Mouse (Mus musculus) limb, embryonic 12.5 days (tissue): ENCODE results near the gene Ap1s3. TPM values are rescaled to one million over a fixed set of nuclear protein-coding genes. Genes with fewer than 3 reads are reported as not detected.

Experiments
- ATAC-seq: fragments of 200-750 bp; cut with Nextera tagmentation; 2 replicates; pipeline ENCODE4 v1.8.0; 2017; ENCODE audit warnings: low read depth, moderate TSS enrichment; ENCODE audit not compliant: insufficient number of reproducible peaks, insufficient read depth, low FRiP score, low TSS enrichment
- H3K27ac ChIP-seq: fragments of 300-500 bp; sonication (generic); 2 replicates; pipeline ENCODE4 v1.5.1; 2016; ENCODE audit warnings: mild to moderate bottlenecking, moderate library complexity
- H3K27me3 ChIP-seq: fragments of 300-500 bp; sonication (generic); 2 replicates; pipeline ENCODE4 v1.6.1; 2016; ENCODE audit warnings: mild to moderate bottlenecking, moderate library complexity
- H3K36me3 ChIP-seq: fragments of 300-500 bp; sonication (generic); 2 replicates; pipeline ENCODE4 v1.6.1; 2016; ENCODE audit warnings: mild to moderate bottlenecking, moderate library complexity
- H3K4me1 ChIP-seq: fragments of 300-500 bp; sonication (generic); replicated peaks from 2 replicates; pipeline ENCODE4 v1.6.1; 2016
- H3K4me2 ChIP-seq: fragments of 300-500 bp; sonication (generic); 2 replicates; pipeline ENCODE4 v1.6.1; 2016; ENCODE audit warnings: mild to moderate bottlenecking, moderate library complexity
- H3K4me3 ChIP-seq: fragments of 300-500 bp; sonication (generic); replicated peaks from 2 replicates; pipeline ENCODE4 v1.5.1; 2016; ENCODE audit warnings: mild to moderate bottlenecking
- H3K9ac ChIP-seq: fragments of 300-500 bp; sonication (generic); replicated peaks from 2 replicates; pipeline ENCODE4 v1.6.1; 2016; ENCODE audit warnings: mild to moderate bottlenecking, moderate library complexity
- H3K9me3 ChIP-seq: fragments of 300-500 bp; sonication (generic); 2 replicates; pipeline ENCODE4 v1.6.1; 2016; ENCODE audit warnings: mild to moderate bottlenecking, moderate library complexity
- WGBS: fragments of 180-500 bp; shearing (Covaris S2); methylation state at CpG from one replicate; pipeline ENCODE4 v1.1.7; 2016; 5-methylcytosine and 5-hydroxymethylcytosine counted together
- polyA plus RNA-seq: library from polyadenylated mRNA; unstranded; fragments of >200 nt; fragmentation: Nextera tagmentation; extraction: Ambion mirVana; gene quantifications from 2 replicates; pipeline ENCODE4 v1.2.1, GENCODE M21; 2016

Gene Ap1s3
- polyA plus RNA-seq, 1 experiment from 2014 or later = 0.73 TPM

- Histone ChIP-seq H3K4me1 (no peaks in the 10 kb centered on the region), H3K4me2 (no peak overlapping the region), H3K27ac (no peak overlapping the region), H3K27me3 (no peaks in the 10 kb centered on the region), H3K9me3 (no peaks in the 10 kb centered on the region), H3K9ac (no peak overlapping the region), H3K36me3 (no peaks in the 10 kb centered on the region), H3K4me3 (no peak overlapping the region)
- WGBS = 92% methylated on average over 1 of the region's 1 CpGs
- ATAC-seq = no peak
Observed at GRCm38 (mm10) chr1:79591091-79591490, 80.7 kb downstream of the Ap1s3 start.

GRCm38 (mm10) chr1:79589971-79590763 is 81.6 kb downstream of the Ap1s3 start:
- Histone ChIP-seq H3K9ac (no peak overlapping the region), H3K4me2 (no peak overlapping the region), H3K27ac (no peak overlapping the region), H3K9me3 (no peaks in the 10 kb centered on the region), H3K4me1 (no peaks in the 10 kb centered on the region), H3K36me3 (no peaks in the 10 kb centered on the region), H3K4me3 (no peak overlapping the region), H3K27me3 (no peaks in the 10 kb centered on the region)
- 79% methylated on average over 4 of the region's 4 CpGs for WGBS
- no peak for ATAC-seq

GRCm38 (mm10) chr1:79589424-79589823 is 82.3 kb downstream of the Ap1s3 start:
- WGBS = 66% methylated on average over 6 of the region's 6 CpGs
- H3K9me3 ChIP-seq = no peaks in the 10 kb centered on the region
- no peak overlapping the region for H3K4me2 ChIP-seq

GRCm38 (mm10) chr1:79581136-79581679 is 90.6 kb downstream of the Ap1s3 start:
- H3K4me1 ChIP-seq = no peaks in the 10 kb centered on the region
- H3K27ac ChIP-seq = no peak overlapping the region
- H3K4me3 ChIP-seq = peak overlapping the region; percentile 24
- H3K9me3 ChIP-seq = no peaks in the 10 kb centered on the region
- 11% methylated on average over 15 of the region's 15 CpGs for WGBS
- H3K9ac ChIP-seq = no peak overlapping the region; the same call in 1 of the 2 replicates
- peak overlapping the region; percentile 49 for H3K4me2 ChIP-seq
- ATAC-seq = no peak
- no peaks in the 10 kb centered on the region for H3K36me3 ChIP-seq
- peaks cover 12% of the 10 kb centered on the region; the same call in 1 of the 2 replicates for H3K27me3 ChIP-seq

More at GRCm38 (mm10) chr1:79589424-79589823, 82.3 kb downstream of the Ap1s3 start:
- Histone ChIP-seq H3K36me3 (no peaks in the 10 kb centered on the region), H3K27ac (no peak overlapping the region), H3K27me3 (no peaks in the 10 kb centered on the region), H3K4me1 (no peaks in the 10 kb centered on the region), H3K9ac (no peak overlapping the region), H3K4me3 (no peak overlapping the region)
- no peak for ATAC-seq

GRCm38 (mm10) chr1:79577357-79577756 is 94.4 kb downstream of the Ap1s3 start:
- 93% methylated on average over 3 of the region's 3 CpGs for WGBS
- H3K9ac ChIP-seq = no peak overlapping the region
- peaks cover 12% of the 10 kb centered on the region; the same call in 1 of the 2 replicates for H3K27me3 ChIP-seq
- H3K36me3 ChIP-seq = no peaks in the 10 kb centered on the region
- H3K27ac ChIP-seq = no peak overlapping the region
- H3K4me1 ChIP-seq = no peaks in the 10 kb centered on the region
- ATAC-seq = no peak
- no peak overlapping the region for H3K4me2 ChIP-seq
- H3K4me3 ChIP-seq = no peak overlapping the region
- H3K9me3 ChIP-seq = no peaks in the 10 kb centered on the region

- Histone ChIP-seq H3K4me3 (no peak overlapping the region), H3K4me2 (no peak overlapping the region), H3K27ac (no peak overlapping the region), H3K9me3 (no peaks in the 10 kb centered on the region), H3K27me3 (no peaks in the 10 kb centered on the region), H3K36me3 (no peaks in the 10 kb centered on the region), H3K4me1 (no peaks in the 10 kb centered on the region), H3K9ac (no peak overlapping the region)
- 81% methylated on average over 4 of the region's 4 CpGs for WGBS
- ATAC-seq = no peak
Observed at GRCm38 (mm10) chr1:79571912-79572311, 99.9 kb downstream of the Ap1s3 start.

- H3K36me3 ChIP-seq = no peaks in the 10 kb centered on the region
- H3K4me2 ChIP-seq = no peak overlapping the region
- H3K4me3 ChIP-seq = no peak overlapping the region
- 73% methylated on average over 6 of the region's 6 CpGs for WGBS
- ATAC-seq = no peak
- H3K27ac ChIP-seq = no peak overlapping the region
- H3K4me1 ChIP-seq = no peaks in the 10 kb centered on the region
- H3K9me3 ChIP-seq = no peaks in the 10 kb centered on the region
- H3K9ac ChIP-seq = no peak overlapping the region
- no peaks in the 10 kb centered on the region for H3K27me3 ChIP-seq
Observed at GRCm38 (mm10) chr1:79571126-79571525, 100.6 kb downstream of the Ap1s3 start.

GRCm38 (mm10) chr1:79561186-79561585 is 110.6 kb downstream of the Ap1s3 start:
- Histone ChIP-seq H3K27me3 (no peaks in the 10 kb centered on the region), H3K36me3 (no peaks in the 10 kb centered on the region), H3K9me3 (no peaks in the 10 kb centered on the region), H3K4me3 (no peak overlapping the region), H3K4me1 (no peaks in the 10 kb centered on the region), H3K9ac (no peak overlapping the region), H3K27ac (no peak overlapping the region), H3K4me2 (no peak overlapping the region)
- WGBS = 71% methylated on average over 5 of the region's 5 CpGs
- ATAC-seq = no peak

Other genes starting within 250 kb of the Ap1s3 start
- 0.15 and 0.22 TPM in 2 replicates for gene Scg2, start 231.9 kb downstream of the Ap1s3 start, polyA plus RNA-seq
- gene Mrpl44, start 104.0 kb upstream of the Ap1s3 start, polyA plus RNA-seq = 43.6 and 46.3 TPM in 2 replicates
- gene Wdfy1, start 104.2 kb upstream of the Ap1s3 start, polyA plus RNA-seq = 28.8 and 33.1 TPM in 2 replicates
- gene Serpine2, start 189.2 kb upstream of the Ap1s3 start, polyA plus RNA-seq = 180 and 186 TPM in 2 replicates